Comparison of ENCODE assay signal across 8 mouse cellular contexts in genomic region chr3:107205994-107206393, GRCm38 (mm10). TPM values are rescaled to one million over a fixed set of nuclear protein-coding genes. Genes with fewer than 3 reads are reported as not detected.
DNase-seq lines count a peak whose midpoint lies in the region; ATAC-seq and TF ChIP-seq lines count a peak whose summit lies in the region.
"Had no signal": no experiment of that assay in that cellular context is flagged by ENCODE, and none has a peak within 500 bp of the region (broad histone marks: within the 10 kb centered on the region; RNA-seq: fewer than 3 reads in every experiment).

No protein-coding gene starts in this region.

- no peak overlapping the region for H3K9ac ChIP-seq in lung, postnatal 0 days (replicated peaks; ENCODE audit: low read depth)
- H3K9ac ChIP-seq: limb, embryonic 13.5 days had no signal

- WGBS in lung, postnatal 0 days = 8% methylated on average over 4 of the region's 4 CpGs

- H3K27ac ChIP-seq in lung, postnatal 0 days (ENCODE audit: low read length) = no peak overlapping the region
- H3K27ac ChIP-seq: limb, embryonic 13.5 days had no signal

- H3K4me2 ChIP-seq in lung, postnatal 0 days (replicated peaks; ENCODE audit: low read depth, low read length) = no peak overlapping the region
- H3K4me2 ChIP-seq: limb, embryonic 13.5 days had no signal

- peak; percentile 90 for TF ChIP-seq CTCF in lung, postnatal 0 days (IDR thresholded peaks at IDR 0.05)

- no peaks in the 10 kb centered on the region for H3K27me3 ChIP-seq in lung, postnatal 0 days (replicated peaks; ENCODE audit: insufficient read depth, low read length)
- H3K27me3 ChIP-seq: limb, embryonic 13.5 days had no signal

- no peaks in the 10 kb centered on the region for H3K4me1 ChIP-seq in lung, postnatal 0 days (ENCODE audit: insufficient read depth, low read depth, low read length)
- H3K4me1 ChIP-seq: limb, embryonic 13.5 days had no signal

- peak; percentile 88 for DNase-seq in CD4-positive, CD25-positive, alpha-beta regulatory T cell, adult 2 months (ENCODE audit: low read depth, low spot score)
- DNase-seq in MEL-GATA-1-ER (ENCODE audit: extremely low read depth, low read depth) = peak; percentile 27
- peak; percentile 75 to 82 for DNase-seq in cerebellum, adult 18-20 months
- DNase-seq in gastrocnemius, adult 8-10 months (ENCODE audit: low spot score in 2 of 2) = peak; percentile 51
- peak; percentile 81 to 82 for DNase-seq in kidney, postnatal 4 days
- DNase-seq in lung, postnatal 0 days (ENCODE audit: low spot score) = peak; percentile 74
- DNase-seq in right cerebral cortex, postnatal 36 days (ENCODE audit: low spot score in 2 of 2) = peak; percentile 36 to 40

- TF ChIP-seq EP300 in lung, postnatal 0 days (IDR thresholded peaks at IDR 0.05) = no peak

- H3K36me3 ChIP-seq in lung, postnatal 0 days (ENCODE audit: insufficient read depth, low read length) = no peaks in the 10 kb centered on the region
- H3K36me3 ChIP-seq: limb, embryonic 13.5 days had no signal

- no peaks in the 10 kb centered on the region for H3K9me3 ChIP-seq in lung, postnatal 0 days (ENCODE audit: low read length)
- H3K9me3 ChIP-seq: limb, embryonic 13.5 days had no signal

- no peak for ATAC-seq in lung, postnatal 0 days

- H3K4me3 ChIP-seq in lung, postnatal 0 days (ENCODE audit: low read depth, low read length) = no peak overlapping the region
- H3K4me3 ChIP-seq: limb, embryonic 13.5 days had no signal

RNA-seq across cellular contexts. Expression of gene Cym, which starts 15.5 kb away (rescaled TPM):
- total RNA-seq in gastrocnemius, adult 8-10 months (2022) = not detected
- polyA plus RNA-seq in lung, postnatal 0 days (2015; fragmentation: Nextera tagmentation; extraction: Ambion mirVana) = 0.36 and 0.41 TPM in 2 replicates
- polyA plus RNA-seq: limb, embryonic 13.5 days had no signal

RNA-seq across cellular contexts. Expression of gene Kcna10, which starts 23.1 kb away (rescaled TPM):
- total RNA-seq in gastrocnemius, adult 8-10 months (2022) = not detected
- polyA plus RNA-seq in lung, postnatal 0 days (2015; fragmentation: Nextera tagmentation; extraction: Ambion mirVana) = not detected in 2 replicates
- polyA plus RNA-seq: limb, embryonic 13.5 days had no signal

RNA-seq across cellular contexts. Expression of gene A630076J17Rik, which starts 24.4 kb away (rescaled TPM):
- not detected for total RNA-seq in gastrocnemius, adult 8-10 months (2022)
- not detected in 2 replicates for polyA plus RNA-seq in lung, postnatal 0 days (2015; fragmentation: Nextera tagmentation; extraction: Ambion mirVana)
- polyA plus RNA-seq: limb, embryonic 13.5 days had no signal

RNA-seq across cellular contexts. Expression of gene Prok1, which starts 33.5 kb away (rescaled TPM):
- total RNA-seq in gastrocnemius, adult 8-10 months (2022) = not detected
- 0.12 TPM in 1 of 2 replicates, not detected in the other for polyA plus RNA-seq in lung, postnatal 0 days (2015; fragmentation: Nextera tagmentation; extraction: Ambion mirVana)

Comparison
In these comparisons a context has a peak if more than half of its experiments do, and no peak if none do; other contexts are left out.
1. DNase-seq: peak in every context shown above with its lines; median percentile 88 in CD4-positive, CD25-positive, alpha-beta regulatory T cell, adult 2 months; 82 in kidney, postnatal 4 days; 78 in cerebellum, adult 18-20 months; 74 in lung, postnatal 0 days; 51 in gastrocnemius, adult 8-10 months; 38 in right cerebral cortex, postnatal 36 days; 27 in MEL-GATA-1-ER.